Mouse (Mus musculus) hindbrain, postnatal 0 days (tissue): ENCODE measurements around the gene Ms4a14. TPM values are rescaled to one million over a fixed set of nuclear protein-coding genes. Genes with fewer than 3 reads are reported as not detected.

Experiments used
- ATAC-seq: fragments of 200-750 bp; cut with Nextera tagmentation; 2 replicates; pipeline ENCODE4 v1.8.0; 2017; ENCODE audit warnings: mild to moderate bottlenecking, moderate TSS enrichment, moderate library complexity
- DNase-seq: peaks from one replicate; pipeline ENCODE4 v3.0.0-alpha.2; 2015; ENCODE audit warnings: low spot score
- H3K27ac ChIP-seq: fragments of 300-500 bp; sonication (generic); 2 replicates; pipeline ENCODE4 v1.5.1; 2014; ENCODE audit warnings: mild to moderate bottlenecking
- H3K27me3 ChIP-seq: fragments of 300-500 bp; sonication (generic); 2 replicates; pipeline ENCODE4 v1.6.1; 2014; ENCODE audit warnings: low read length, mixed read lengths; ENCODE audit not compliant: insufficient read depth
- H3K36me3 ChIP-seq: fragments of 300-500 bp; sonication (generic); 2 replicates; pipeline ENCODE4 v1.6.1; 2014; ENCODE audit warnings: low read length, mixed read lengths; ENCODE audit not compliant: insufficient read depth
- H3K4me1 ChIP-seq: fragments of 300-500 bp; sonication (generic); 2 replicates; pipeline ENCODE4 v1.6.1; 2014; ENCODE audit warnings: antibody characterized with exemption, low read length, mixed read lengths; ENCODE audit not compliant: insufficient read depth
- H3K4me2 ChIP-seq: fragments of 300-500 bp; sonication (generic); 2 replicates; pipeline ENCODE4 v1.6.1; 2014; ENCODE audit warnings: low read depth, mild to moderate bottlenecking, low read length, moderate library complexity, mixed read lengths
- H3K4me3 ChIP-seq: fragments of 300-500 bp; sonication (generic); 2 replicates; pipeline ENCODE4 v1.5.1; 2014; ENCODE audit warnings: low read length
- H3K9ac ChIP-seq: fragments of 300-500 bp; sonication (generic); replicated peaks from 2 replicates; pipeline ENCODE4 v1.6.1; 2014; ENCODE audit warnings: mild to moderate bottlenecking, low read length, moderate library complexity, mixed read lengths
- H3K9me3 ChIP-seq: fragments of 300-500 bp; sonication (generic); 2 replicates; pipeline ENCODE4 v1.6.1; 2016; ENCODE audit warnings: low read length, mixed read lengths
- CTCF ChIP-seq: IDR thresholded peaks from 2 replicates; pipeline ENCODE4 v1.5.1; 2016; ENCODE audit warnings: antibody characterized with exemption, control low read depth, low read depth
- WGBS: fragments of 180-500 bp; shearing (Covaris S2); extraction: QIAGEN DNeasy Blood & Tissue Kit; methylation state at CpG from one replicate; pipeline ENCODE4 v1.1.7; 2014; 5-methylcytosine and 5-hydroxymethylcytosine counted together
- polyA plus RNA-seq: library from polyadenylated mRNA; unstranded; fragments of >200 nt; fragmentation: Nextera tagmentation; extraction: Ambion mirVana; gene quantifications from 2 replicates; pipeline ENCODE4 v1.2.1, GENCODE M21; 2015
- total RNA-seq: library from RNA; depleted of rRNA; stranded (reverse); fragments of >200 nt; gene quantifications from 2 replicates; pipeline ENCODE4 v1.2.3, GENCODE M21; 2014

Ms4a14 gene
- total and polyA plus RNA-seq, 2 experiments from 2014 or later: not detected

DNA sequence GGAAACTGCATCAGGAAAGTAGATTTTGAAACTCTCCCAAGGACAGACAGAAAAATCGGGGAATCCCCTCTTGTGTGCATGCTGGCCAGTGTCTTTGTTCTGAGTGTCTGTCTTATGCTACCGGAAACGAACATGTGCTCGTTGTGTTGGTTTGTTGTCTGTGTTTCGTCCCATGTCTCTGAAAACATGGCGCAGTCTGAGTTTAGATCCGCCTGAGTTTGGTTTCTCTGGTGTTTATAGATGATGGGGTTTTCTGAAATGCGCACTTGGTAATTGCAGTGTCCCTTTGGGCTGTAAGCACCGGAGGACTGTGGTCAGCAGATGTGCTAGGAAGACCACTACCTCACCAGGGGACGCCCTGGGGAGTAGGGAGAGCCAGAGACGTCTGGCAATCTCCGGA is 21.3 kb downstream of the Ms4a14 start:
- TF ChIP-seq CTCF: no peak
- Histone ChIP-seq H3K9me3 (no peaks in the 10 kb centered on the region), H3K27me3 (no peaks in the 10 kb centered on the region), H3K4me3 (peak overlapping the region; percentile 33), H3K4me1 (no peaks in the 10 kb centered on the region), H3K4me2 (peak overlapping the region; percentile 56), H3K9ac (no peak overlapping the region; the same call in 1 of the 2 replicates), H3K27ac (no peak overlapping the region), H3K36me3 (no peaks in the 10 kb centered on the region)
- no peak for ATAC-seq
- DNase-seq: peak; percentile 5
- 7% methylated on average over 12 of the region's 12 CpGs for WGBS

DNA sequence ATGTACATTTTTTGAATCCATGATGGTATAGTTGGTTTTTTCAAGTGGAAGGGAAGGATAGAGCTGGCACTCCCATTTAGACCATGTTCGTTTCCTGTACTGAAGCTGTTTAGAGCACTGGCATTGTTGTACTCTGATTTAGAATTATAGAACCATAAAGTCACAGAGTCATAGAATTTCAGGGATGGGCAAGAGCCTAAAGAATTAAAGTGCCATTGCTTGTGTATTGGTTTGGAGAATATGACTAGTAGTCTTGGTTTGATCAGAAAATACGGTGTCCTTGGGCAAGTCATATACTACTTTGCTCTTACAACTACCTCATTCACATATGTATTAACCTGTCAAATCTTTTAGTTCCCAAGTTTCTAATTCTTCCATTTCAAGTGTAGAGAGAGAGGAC is 30.5 kb downstream of the Ms4a14 start, which contains the start of gene Ms4a5:
Gene Ms4a5, minus strand, starts transcription at position 101 of the 400 bp plus-strand sequence.
- H3K27ac ChIP-seq: no peak within 1 kb of the TSS
- no peak for ATAC-seq

DNA sequence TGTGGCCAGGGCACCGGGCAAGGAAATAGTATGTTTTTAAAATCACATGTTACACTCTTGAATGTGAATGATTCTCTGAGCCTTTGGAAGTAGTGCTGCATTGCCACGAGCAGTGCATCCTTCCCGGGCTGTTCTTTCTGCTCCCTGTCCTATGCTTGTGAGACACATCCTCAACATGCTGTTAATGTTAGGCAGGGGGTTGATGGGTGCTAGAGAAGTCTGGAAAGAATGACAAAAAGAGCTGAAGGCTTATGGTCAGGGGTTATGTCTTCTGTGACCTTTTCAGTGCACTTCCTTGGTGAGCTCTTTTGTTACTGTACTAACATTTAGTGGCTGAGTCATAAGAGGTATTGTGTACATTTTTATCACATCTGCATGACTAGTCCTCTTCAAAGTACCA is 34.0 kb downstream of the Ms4a14 start:
- no peak for DNase-seq
- no peaks in the 10 kb centered on the region for H3K27me3 ChIP-seq
- H3K9ac ChIP-seq: no peak overlapping the region
- ATAC-seq: no peak
- no peaks in the 10 kb centered on the region for H3K4me1 ChIP-seq
- TF ChIP-seq CTCF: no peak
- H3K4me2 ChIP-seq: no peak overlapping the region
- no peak overlapping the region for H3K4me3 ChIP-seq
- no peaks in the 10 kb centered on the region for H3K36me3 ChIP-seq
- 84% methylated on average over 3 of the region's 3 CpGs for WGBS
- H3K27ac ChIP-seq: no peak overlapping the region
- H3K9me3 ChIP-seq: no peaks in the 10 kb centered on the region

More for the DNA sequence above, 30.5 kb downstream of the Ms4a14 start, which contains the start of gene Ms4a5:
- H3K4me2 ChIP-seq: no peak within 1 kb of the TSS
- no peaks in the 10 kb centered on the region for H3K36me3 ChIP-seq
- no peaks in the 10 kb centered on the region for H3K27me3 ChIP-seq
- 90% methylated on average over 2 of the region's 2 CpGs for WGBS
- TF ChIP-seq CTCF: no peak
- no peak within 1 kb of the TSS for H3K4me3 ChIP-seq
- no peak for DNase-seq
- H3K9me3 ChIP-seq: no peaks in the 10 kb centered on the region
- no peaks in the 10 kb centered on the region for H3K4me1 ChIP-seq
- no peak within 1 kb of the TSS for H3K9ac ChIP-seq

DNA sequence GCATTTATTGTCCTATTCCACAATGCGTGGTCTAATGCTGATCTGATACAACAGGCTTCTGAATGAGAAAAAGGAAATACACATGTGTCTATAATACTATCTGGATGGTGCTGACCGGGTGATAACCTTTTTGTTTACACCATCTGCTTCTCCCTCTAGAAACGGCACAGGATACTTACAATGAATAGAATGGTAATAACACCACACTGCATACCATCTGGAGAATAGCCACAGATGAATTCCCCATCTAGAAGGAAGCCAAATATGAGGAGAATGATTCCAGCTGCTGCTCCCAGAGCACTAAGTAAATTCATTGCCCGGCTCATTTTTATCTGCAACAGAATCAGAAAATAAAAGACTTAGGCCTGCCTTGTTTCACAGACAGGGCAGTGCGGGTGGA is 37.8 kb downstream of the Ms4a14 start:
- Histone ChIP-seq H3K27me3 (no peaks in the 10 kb centered on the region), H3K9ac (no peak overlapping the region), H3K4me3 (no peak overlapping the region), H3K36me3 (no peaks in the 10 kb centered on the region), H3K9me3 (no peaks in the 10 kb centered on the region), H3K4me2 (no peak overlapping the region), H3K27ac (no peak overlapping the region), H3K4me1 (no peaks in the 10 kb centered on the region)
- WGBS: 68% methylated on average over 5 of the region's 5 CpGs
- DNase-seq (no peak), ATAC-seq (no peak)
- no peak for TF ChIP-seq CTCF

DNA sequence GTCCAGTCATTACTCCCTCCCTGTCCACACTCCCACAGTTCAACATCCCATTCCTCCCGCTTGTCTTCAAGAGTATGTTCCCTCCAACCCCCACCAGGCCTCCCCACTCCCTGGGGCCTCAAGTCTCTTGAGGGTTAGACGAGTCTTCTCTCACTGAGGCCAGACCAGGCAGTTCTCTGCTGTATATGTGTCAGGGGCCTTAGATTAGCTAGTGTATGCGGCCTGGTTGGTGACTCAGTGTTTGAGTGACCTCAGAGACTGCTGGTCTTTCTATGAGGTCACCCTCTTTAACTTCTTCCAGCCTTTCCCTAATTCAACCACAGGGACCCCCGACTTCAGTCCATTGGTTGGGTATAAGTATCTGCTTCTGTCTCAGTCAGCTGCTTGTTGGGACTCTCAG is 47.3 kb downstream of the Ms4a14 start:
- no peak overlapping the region for H3K27ac ChIP-seq
- no peak for TF ChIP-seq CTCF
- no peak for ATAC-seq
- no peaks in the 10 kb centered on the region for H3K36me3 ChIP-seq
- no peak overlapping the region for H3K4me2 ChIP-seq
- no peak overlapping the region for H3K9ac ChIP-seq
- no peak overlapping the region for H3K4me3 ChIP-seq
- no peak for DNase-seq
- H3K9me3 ChIP-seq: no peaks in the 10 kb centered on the region
- H3K27me3 ChIP-seq: no peaks in the 10 kb centered on the region
- H3K4me1 ChIP-seq: no peaks in the 10 kb centered on the region
- 77% methylated on average over 4 of the region's 4 CpGs for WGBS

DNA sequence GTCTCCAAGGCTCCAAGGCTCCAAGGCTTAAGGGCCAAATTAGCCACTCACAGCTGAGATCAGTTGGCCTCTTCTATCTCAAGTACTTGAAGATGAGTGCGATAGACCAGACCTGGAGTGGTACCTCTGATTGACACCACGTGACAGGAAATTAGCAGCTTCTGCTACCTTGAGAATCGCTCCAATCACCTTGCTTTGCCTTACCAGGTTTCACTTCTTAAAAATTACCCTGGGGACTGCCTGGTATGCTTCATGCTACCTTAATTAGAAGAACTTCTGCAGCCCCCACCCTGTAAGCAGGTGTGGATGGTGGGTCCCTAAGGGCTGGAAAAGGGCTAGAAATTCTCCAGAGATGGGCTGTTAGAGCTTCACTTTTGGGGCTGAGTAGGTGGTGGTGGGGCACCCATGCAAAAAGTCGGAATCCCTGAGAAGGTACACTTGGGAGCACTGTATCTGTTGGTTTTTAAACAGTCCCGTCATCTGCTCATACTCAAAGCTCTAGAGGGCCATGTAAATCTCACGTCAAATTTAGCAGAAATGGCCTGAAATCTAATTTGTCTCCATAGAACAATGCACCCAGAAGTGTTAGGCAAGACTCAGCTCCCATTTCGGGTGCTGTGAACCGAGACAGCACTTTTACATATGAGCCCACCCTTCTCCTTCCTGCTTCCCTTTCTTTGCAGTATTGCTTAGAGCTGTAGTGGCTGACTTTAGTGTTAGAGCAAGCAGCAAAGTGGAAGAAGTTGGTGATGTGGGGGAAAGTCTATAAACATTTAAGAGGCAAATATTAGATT is 48.0 kb downstream of the Ms4a14 start, which contains the start of gene Ms4a1:
Gene Ms4a1, minus strand, starts transcription at position 190 of the 794 bp plus-strand sequence.
- no peak within 1 kb of the TSS for H3K27ac ChIP-seq
- no peak within 1 kb of the TSS for H3K4me3 ChIP-seq
- no peak within 1 kb of the TSS for H3K9ac ChIP-seq
- no peaks in the 10 kb centered on the region for H3K9me3 ChIP-seq
- H3K4me2 ChIP-seq: no peak within 1 kb of the TSS
- H3K4me1 ChIP-seq: no peaks in the 10 kb centered on the region
- no peaks in the 10 kb centered on the region for H3K27me3 ChIP-seq
- 85% methylated on average over 8 of the region's 8 CpGs for WGBS
- ATAC-seq: no peak
- no peak for DNase-seq
- H3K36me3 ChIP-seq: no peaks in the 10 kb centered on the region
- TF ChIP-seq CTCF: no peak

DNA sequence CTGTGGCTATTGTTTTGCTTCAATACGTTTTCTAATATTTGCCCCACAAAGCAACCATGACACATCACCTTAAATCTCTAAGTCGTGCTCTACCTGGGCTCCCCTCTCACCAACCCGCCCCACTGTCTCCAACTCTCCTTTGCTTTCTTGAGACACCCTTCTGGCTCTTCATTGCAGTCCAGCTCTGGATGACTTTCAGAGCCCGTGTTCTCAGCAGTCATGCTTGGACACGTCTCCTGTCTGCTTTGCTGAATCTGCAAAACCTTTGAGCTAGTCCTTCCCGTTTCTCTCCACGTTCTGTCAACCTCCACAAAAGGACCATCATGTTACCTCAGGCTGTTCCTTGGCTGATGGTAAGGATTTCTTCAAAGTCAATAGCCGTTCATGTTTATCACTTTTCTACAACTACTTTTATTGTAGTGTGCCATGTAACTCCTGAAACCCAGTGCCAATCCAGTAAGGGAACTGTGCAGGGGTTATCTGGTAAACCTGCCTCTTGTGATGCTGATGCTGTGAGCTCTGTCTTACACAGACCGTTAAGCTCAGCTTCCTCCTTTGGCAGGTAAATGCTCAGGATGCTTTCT is 49.6 kb downstream of the Ms4a14 start:
- Histone ChIP-seq H3K36me3 (no peaks in the 10 kb centered on the region), H3K4me3 (no peak overlapping the region), H3K4me1 (no peaks in the 10 kb centered on the region), H3K27ac (no peak overlapping the region), H3K9ac (no peak overlapping the region), H3K9me3 (no peaks in the 10 kb centered on the region), H3K4me2 (no peak overlapping the region), H3K27me3 (no peaks in the 10 kb centered on the region)
- no peak for DNase-seq
- no peak for TF ChIP-seq CTCF
- no peak for ATAC-seq
- 88% methylated on average over 9 of the region's 9 CpGs for WGBS
